Mouse (Mus musculus) CH12.LX (cell line): ENCODE measurements around the gene Nfia.

ENCODE experiments used
- CHD1 ChIP-seq: IDR thresholded peaks from 2 replicates; pipeline ENCODE4 v1.6.1; 2012; ENCODE audit warnings: low read depth, low read length, improper control_type of control experiment, inconsistent platforms
- E2F4 ChIP-seq: IDR thresholded peaks from 2 replicates; pipeline ENCODE4 v1.6.1; 2011; ENCODE audit warnings: low read depth, low read length, improper control_type of control experiment; ENCODE audit not compliant: insufficient replicate concordance

GRCm38 (mm10) chr4:97775059-97775458, 2.5 kb downstream of the Nfia start:
- no peak for TF ChIP-seq E2F4
- TF ChIP-seq CHD1 = no peak
